ENCODE assay signal across 21 mouse cellular contexts in genomic region chr16:21595539-21595938, GRCm38 (mm10).
A peak's percentile ranks its signal among the peaks of the same experiment; 100 is the strongest.
DNase-seq lines count a peak whose midpoint lies in the region; ATAC-seq lines count a peak whose summit lies in the region.
"Had no signal": no experiment of that assay in that cellular context is flagged by ENCODE, and none has a peak within 500 bp of the region (broad histone marks: within the 10 kb centered on the region; RNA-seq: fewer than 3 reads in every experiment).

No protein-coding gene starts in this region.

- WGBS in heart, embryonic 10.5 days = 81% methylated on average over 6 of the region's 6 CpGs
- 83% methylated on average over 6 of the region's 6 CpGs for WGBS in heart, embryonic 11.5 days (ENCODE audit: insufficient replicate concordance)
- 62% methylated on average over 6 of the region's 6 CpGs for WGBS in kidney, embryonic 16.5 days
- WGBS in midbrain, embryonic 15.5 days = 74% methylated on average over 6 of the region's 6 CpGs

- no peaks in the 10 kb centered on the region for H3K27me3 ChIP-seq in heart, embryonic 10.5 days (ENCODE audit: insufficient read depth, poor library complexity, severe bottlenecking)
- H3K27me3 ChIP-seq in heart, embryonic 11.5 days (ENCODE audit: control insufficient read depth, insufficient read depth, low read length) = no peaks in the 10 kb centered on the region
- no peaks in the 10 kb centered on the region for H3K27me3 ChIP-seq in kidney, embryonic 16.5 days (ENCODE audit: insufficient read depth, low read length)
- H3K27me3 ChIP-seq in midbrain, embryonic 15.5 days (replicated peaks) = no peaks in the 10 kb centered on the region
- H3K27me3 ChIP-seq: embryonic facial prominence, embryonic 12.5 days; hindbrain, embryonic 13.5 days had no signal

- H3K27ac ChIP-seq in heart, embryonic 10.5 days = no peak overlapping the region
- no peak overlapping the region for H3K27ac ChIP-seq in heart, embryonic 11.5 days (ENCODE audit: low read depth, low read length)
- H3K27ac ChIP-seq in kidney, embryonic 16.5 days (ENCODE audit: low read length) = no peak overlapping the region
- H3K27ac ChIP-seq in midbrain, embryonic 15.5 days = no peak overlapping the region
- H3K27ac ChIP-seq: embryonic facial prominence, embryonic 12.5 days; forebrain, embryonic 10.5 days; hindbrain, embryonic 13.5 days; hindbrain, postnatal 0 days had no signal

- H3K9me3 ChIP-seq in heart, embryonic 10.5 days = no peaks in the 10 kb centered on the region
- H3K9me3 ChIP-seq in heart, embryonic 11.5 days (replicated peaks; ENCODE audit: control insufficient read depth, low read length) = no peaks in the 10 kb centered on the region
- no peaks in the 10 kb centered on the region for H3K9me3 ChIP-seq in kidney, embryonic 16.5 days (ENCODE audit: low read length)
- H3K9me3 ChIP-seq in midbrain, embryonic 15.5 days = no peaks in the 10 kb centered on the region
- H3K9me3 ChIP-seq: embryonic facial prominence, embryonic 12.5 days; forebrain, embryonic 10.5 days; G1E; hindbrain, embryonic 13.5 days had no signal

- no peak overlapping the region for H3K4me3 ChIP-seq in heart, embryonic 10.5 days
- no peak overlapping the region for H3K4me3 ChIP-seq in heart, embryonic 11.5 days (ENCODE audit: low read depth, low read length)
- H3K4me3 ChIP-seq in kidney, embryonic 16.5 days (ENCODE audit: low read length) = no peak overlapping the region
- H3K4me3 ChIP-seq in midbrain, embryonic 15.5 days = no peak overlapping the region
- H3K4me3 ChIP-seq: embryonic facial prominence, embryonic 12.5 days; forebrain, embryonic 10.5 days; hindbrain, embryonic 13.5 days had no signal

- no peak for ATAC-seq in heart, embryonic 11.5 days (replicated peaks; ENCODE audit: insufficient number of reproducible peaks, low FRiP score, low TSS enrichment)
- no peak for ATAC-seq in kidney, embryonic 16.5 days (ENCODE audit: low FRiP score, low TSS enrichment)
- ATAC-seq in midbrain, embryonic 15.5 days (replicated peaks) = no peak
- ATAC-seq: CD4-positive, CD25-positive, alpha-beta regulatory T cell, adult 4 months; forebrain, embryonic 14.5 days; hindbrain, postnatal 0 days had no signal

- DNase-seq in heart, embryonic 10.5 days (ENCODE audit: low spot score) = peak; percentile 59
- peak; percentile 51 for DNase-seq in NIH3T3 (ENCODE audit: low read depth)
- peak; percentile 72 for DNase-seq in brain, adult 2 months (ENCODE audit: low read depth, low spot score)
- DNase-seq: adrenal gland, postnatal 10 days; B cell, adult 2 months; cerebellum, adult 18-20 months; cerebellum, adult 9-11 months; cerebellum, postnatal 36 days; gastrocnemius, postnatal 10 days; heart, postnatal 10 days; kidney, adult 11 months had no signal

- 0 out of 2 replicates have a peak, but pooled peaks cover 2% of the 10 kb centered on the region for H3K36me3 ChIP-seq in heart, embryonic 10.5 days
- no peaks in the 10 kb centered on the region for H3K36me3 ChIP-seq in heart, embryonic 11.5 days (ENCODE audit: control insufficient read depth, insufficient read depth, low read length)
- H3K36me3 ChIP-seq in kidney, embryonic 16.5 days (ENCODE audit: insufficient read depth, low read length) = no peaks in the 10 kb centered on the region
- H3K36me3 ChIP-seq in midbrain, embryonic 15.5 days (replicated peaks) = no peaks in the 10 kb centered on the region
- H3K36me3 ChIP-seq: embryonic facial prominence, embryonic 12.5 days; forebrain, embryonic 10.5 days had no signal

- H3K4me1 ChIP-seq in heart, embryonic 10.5 days = no peaks in the 10 kb centered on the region
- H3K4me1 ChIP-seq in heart, embryonic 11.5 days (ENCODE audit: control insufficient read depth, insufficient read depth, low read length) = no peaks in the 10 kb centered on the region
- no peaks in the 10 kb centered on the region for H3K4me1 ChIP-seq in kidney, embryonic 16.5 days (ENCODE audit: insufficient read depth, low read length)
- no peaks in the 10 kb centered on the region for H3K4me1 ChIP-seq in midbrain, embryonic 15.5 days
- H3K4me1 ChIP-seq: embryonic facial prominence, embryonic 12.5 days; forebrain, embryonic 10.5 days; hindbrain, embryonic 13.5 days had no signal

- H3K9ac ChIP-seq in heart, embryonic 11.5 days (ENCODE audit: low read depth, low read length) = no peak overlapping the region
- no peak overlapping the region for H3K9ac ChIP-seq in kidney, embryonic 16.5 days (replicated peaks; ENCODE audit: low read length)
- no peak overlapping the region for H3K9ac ChIP-seq in midbrain, embryonic 15.5 days
- H3K9ac ChIP-seq: embryonic facial prominence, embryonic 12.5 days; hindbrain, embryonic 13.5 days had no signal

- H3K4me2 ChIP-seq in heart, embryonic 11.5 days = no peak overlapping the region
- H3K4me2 ChIP-seq in kidney, embryonic 16.5 days (replicated peaks; ENCODE audit: low read depth, low read length) = no peak overlapping the region
- H3K4me2 ChIP-seq in midbrain, embryonic 15.5 days = no peak overlapping the region
- H3K4me2 ChIP-seq: embryonic facial prominence, embryonic 12.5 days; hindbrain, embryonic 13.5 days had no signal
